Mouse (Mus musculus) MEL (cell line): ENCODE measurements around the gene Oit1. TPM values are rescaled to one million over a fixed set of nuclear protein-coding genes. Genes with fewer than 3 reads are reported as not detected.

Source experiments
- DNase-seq: peaks from one replicate; pipeline ENCODE4 v3.0.0; 2011; ENCODE audit warnings: low read depth, low spot score
- H3K27ac ChIP-seq: 2 replicates; pipeline ENCODE4 v1.5.1; 2012; ENCODE audit warnings: low read depth, mild to moderate bottlenecking, control low read depth, low read length, moderate library complexity; ENCODE audit not compliant: control insufficient read depth
- H3K27me3 ChIP-seq, 2 experiments: fragments of 150-350 bp in 1 of 2; sonication (generic) in 1 of 2; 2 replicates each; pipeline ENCODE4 v1.6.1; 2012; ENCODE audit warnings: low read length in 2 of 2, mild to moderate bottlenecking in 2 of 2, improper control_type of control experiment in 1 of 2, moderate library complexity in 1 of 2; ENCODE audit not compliant: insufficient read depth in 2 of 2, control insufficient read depth in 1 of 2
- H3K36me3 ChIP-seq, 2 experiments: 2 replicates each; pipeline ENCODE4 v1.6.1; 2012 to 2014; ENCODE audit warnings: low read length in 2 of 2, improper control_type of control experiment in 1 of 2, inconsistent platforms in 1 of 2, mild to moderate bottlenecking in 1 of 2; ENCODE audit not compliant: insufficient read depth in 2 of 2, control insufficient read depth in 1 of 2
- H3K4me1 ChIP-seq, 2 experiments: fragments of 150-350 bp in 1 of 2; sonication (generic) in 1 of 2; 2 replicates each; pipeline ENCODE4 v1.6.1; 2012; ENCODE audit warnings: low read length in 2 of 2, improper control_type of control experiment in 1 of 2, mild to moderate bottlenecking in 1 of 2; ENCODE audit not compliant: insufficient read depth in 2 of 2, control insufficient read depth in 1 of 2
- H3K4me3 ChIP-seq, 2 experiments: fragments of 150-350 bp in 1 of 2; sonication (generic) in 1 of 2; 2 replicates each; pipeline ENCODE4 v1.5.1; 2012; ENCODE audit warnings: low read depth in 2 of 2, low read length in 2 of 2, mild to moderate bottlenecking in 2 of 2, moderate library complexity in 2 of 2, control low read depth in 1 of 2, improper control_type of control experiment in 1 of 2; ENCODE audit not compliant: control insufficient read depth in 1 of 2, insufficient read depth in 1 of 2
- H3K79me2 ChIP-seq: 2 replicates; pipeline ENCODE4 v1.6.1; 2012; ENCODE audit warnings: mild to moderate bottlenecking, low read length, moderate library complexity; ENCODE audit not compliant: control insufficient read depth, poor library complexity, insufficient read depth
- H3K9ac ChIP-seq: 2 replicates; pipeline ENCODE4 v1.6.1; 2012; ENCODE audit warnings: low read depth, mild to moderate bottlenecking, control low read depth, low read length, moderate library complexity; ENCODE audit not compliant: control insufficient read depth, poor library complexity, severe bottlenecking
- H3K9me3 ChIP-seq: fragments of 150-350 bp; sonication (generic); replicated peaks from 2 replicates; pipeline ENCODE4 v1.6.1; 2012; ENCODE audit warnings: mild to moderate bottlenecking, low read length, improper control_type of control experiment, moderate library complexity; ENCODE audit not compliant: insufficient read depth
- CHD1 ChIP-seq: IDR thresholded peaks from 2 replicates; pipeline ENCODE4 v1.6.1; 2012; ENCODE audit warnings: low read depth, mild to moderate bottlenecking, inconsistent platforms, low read length, improper control_type of control experiment
- EP300 ChIP-seq, 2 experiments: IDR thresholded peaks; 2 replicates each; pipeline ENCODE4 v1.6.1; 2011; ENCODE audit warnings: improper control_type of control experiment in 2 of 2, low read length in 2 of 2, low read depth in 1 of 2, mild to moderate bottlenecking in 1 of 2
- MEF2A ChIP-seq: IDR thresholded peaks from 2 replicates; pipeline ENCODE4 v1.6.1; 2014; ENCODE audit warnings: low read depth, mild to moderate bottlenecking, inconsistent platforms, low read length, improper control_type of control experiment; ENCODE audit not compliant: poor library complexity, insufficient replicate concordance, severe bottlenecking; ENCODE audit errors: extremely low read depth
- MXI1 ChIP-seq: IDR thresholded peaks from 2 replicates; pipeline ENCODE4 v1.6.1; 2011; ENCODE audit warnings: mild to moderate bottlenecking, low read depth, low read length, improper control_type of control experiment
- NRF1 ChIP-seq: IDR thresholded peaks from 2 replicates; pipeline ENCODE4 v1.6.1; 2014; ENCODE audit warnings: low read depth, mild to moderate bottlenecking, inconsistent platforms, low read length, improper control_type of control experiment, moderate library complexity; ENCODE audit not compliant: poor library complexity, insufficient read depth, severe bottlenecking
- POLR2A ChIP-seq, 2 experiments: IDR thresholded peaks; 2 replicates each; pipeline ENCODE4 v1.6.1; 2011 to 2012; ENCODE audit warnings: low read length in 2 of 2, mild to moderate bottlenecking in 2 of 2, control low read depth in 1 of 2, improper control_type of control experiment in 1 of 2, low read depth in 1 of 2, moderate library complexity in 1 of 2; ENCODE audit not compliant: control insufficient read depth in 1 of 2, insufficient read depth in 1 of 2, poor library complexity in 1 of 2
- POLR2AphosphoS2 ChIP-seq: IDR thresholded peaks from 2 replicates; pipeline ENCODE4 v1.6.1; 2011; ENCODE audit warnings: low read length, improper control_type of control experiment
- TAL1 ChIP-seq: IDR thresholded peaks from 2 replicates; pipeline ENCODE4 v1.6.1; 2012; ENCODE audit warnings: mild to moderate bottlenecking, inconsistent platforms, low read length, moderate library complexity, mixed read lengths
- UBTF ChIP-seq: IDR thresholded peaks from 2 replicates; pipeline ENCODE4 v1.6.1; 2012; ENCODE audit warnings: low read depth, mild to moderate bottlenecking, inconsistent platforms, low read length, improper control_type of control experiment, moderate library complexity, borderline replicate concordance; ENCODE audit not compliant: insufficient read depth
- USF2 ChIP-seq, 2 experiments: IDR thresholded peaks; 2 replicates each; pipeline ENCODE4 v1.6.1; 2011 to 2012; ENCODE audit warnings: improper control_type of control experiment in 2 of 2, low read length in 2 of 2, borderline replicate concordance in 1 of 2, inconsistent platforms in 1 of 2, low read depth in 1 of 2, mild to moderate bottlenecking in 1 of 2; ENCODE audit not compliant: insufficient read depth in 1 of 2
- ZMIZ1 ChIP-seq: IDR thresholded peaks from 2 replicates; pipeline ENCODE4 v1.6.1; 2012; ENCODE audit warnings: low read depth, mild to moderate bottlenecking, inconsistent platforms, low read length, improper control_type of control experiment, moderate library complexity
- ZNF384 ChIP-seq: IDR thresholded peaks from 2 replicates; pipeline ENCODE4 v1.6.1; 2012; ENCODE audit warnings: low read depth, mild to moderate bottlenecking, inconsistent platforms, low read length, improper control_type of control experiment
- polyA plus RNA-seq, 2 experiments: library from polyadenylated mRNA; stranded (reverse) in 1 of 2; unstranded in 1 of 2; fragments of >175 nt in 1 of 2; fragments of >200 nt in 1 of 2; gene quantifications; 2 replicates each; pipeline versions ENCODE4 v1.2.1 to v1.2.4; 2012; ENCODE audit warnings: low replicate concordance in 2 of 2, low read depth in 1 of 2; ENCODE audit not compliant: insufficient read length in 2 of 2, insufficient read depth in 1 of 2, missing spikeins in 1 of 2
- total RNA-seq: library from RNA; depleted of rRNA; stranded (reverse); fragments of 300-350 nt; gene quantifications from 2 replicates; pipeline ENCODE4 v1.2.3, GENCODE M21; 2012; rRNA removed

Oit1 gene
- total RNA-seq (not detected in 2 replicates), polyA plus RNA-seq (not detected)

DNA sequence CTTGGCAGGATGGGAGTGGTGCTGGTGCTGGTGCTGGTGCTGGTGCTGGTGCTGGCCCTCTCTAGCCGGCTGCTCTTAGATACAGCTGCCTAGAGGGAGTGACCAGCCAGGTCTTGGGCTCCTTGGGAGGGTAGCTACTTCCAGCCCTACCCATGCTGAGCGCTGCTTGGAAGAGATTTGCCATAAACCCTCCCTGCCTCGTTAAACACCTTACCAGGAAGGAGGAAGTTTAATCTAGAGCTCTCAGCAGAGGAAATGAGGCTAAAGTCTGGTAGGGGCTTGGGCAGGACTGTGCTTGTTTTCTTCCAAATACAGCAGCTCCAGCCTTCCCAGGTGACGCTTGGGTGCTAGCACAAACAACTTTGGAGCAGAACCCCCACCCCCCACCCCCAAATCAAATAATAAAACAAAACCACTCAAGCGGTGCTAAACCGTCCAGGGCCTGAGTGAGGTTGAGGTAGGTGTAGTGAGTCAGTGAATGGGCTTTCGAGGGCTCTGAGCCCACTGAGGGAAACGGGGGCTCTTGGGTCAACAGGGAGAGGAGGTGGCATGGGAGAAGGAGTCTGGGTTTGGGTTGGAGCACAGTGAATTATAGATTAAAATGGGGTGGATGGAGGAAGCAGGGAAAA, at the start of gene Oit1:
Oit1 (minus strand) TSS at position 70 of the 629 bp plus-strand sequence.
- H3K9ac ChIP-seq = no peak within 1 kb of the TSS
- no peak for TF ChIP-seq TAL1
- no peak for TF ChIP-seq USF2 (IDR thresholded peaks at IDR 0.05; ENCODE audit: borderline replicate concordance in 1 of 2, insufficient read depth in 1 of 2, low read depth in 1 of 2, low read length in 2 of 2)
- TF ChIP-seq NRF1 = no peak
- no peak for TF ChIP-seq POLR2AphosphoS2
- no peak for TF ChIP-seq CHD1
- no peak for TF ChIP-seq MXI1
- no peak for TF ChIP-seq ZNF384
- TF ChIP-seq ZMIZ1 = no peak
- TF ChIP-seq EP300 (IDR thresholded peaks at IDR 0.05; ENCODE audit: low read depth in 1 of 2, low read length in 2 of 2) = no peak
- TF ChIP-seq, all 39 proteins: peak for 0
- H3K9me3 ChIP-seq = no peaks in the 10 kb centered on the region
- no peaks in the 10 kb centered on the region for H3K4me1 ChIP-seq
- no peak within 1 kb of the TSS for H3K4me3 ChIP-seq
- no peak within 1 kb of the TSS for H3K27ac ChIP-seq
- H3K36me3 ChIP-seq = no peaks in the 10 kb centered on the region
- no peaks in the 10 kb centered on the region for H3K27me3 ChIP-seq
- no peak for DNase-seq
- no peaks in the 10 kb centered on the region for H3K79me2 ChIP-seq

DNA sequence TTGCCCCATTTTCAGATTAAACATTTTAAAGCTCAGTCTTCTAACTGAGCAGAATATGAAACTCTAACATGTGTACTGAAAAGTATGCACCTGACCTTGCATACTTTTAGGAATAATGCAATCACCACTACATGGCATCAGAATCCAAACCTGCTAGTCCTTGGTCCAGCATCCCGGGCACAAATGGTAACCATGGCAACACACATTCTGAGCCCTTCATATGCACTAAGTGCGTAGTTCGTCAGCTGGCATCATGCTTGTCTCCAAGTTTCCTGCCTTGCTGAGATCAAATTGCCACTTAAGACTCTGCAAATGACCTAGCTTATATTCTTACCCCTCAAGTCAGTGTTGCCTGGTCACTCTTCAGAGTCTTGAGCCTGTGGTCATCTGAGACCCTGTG, 44.3 kb upstream of the Oit1 start:
- Histone ChIP-seq H3K36me3 (no peaks in the 10 kb centered on the region), H3K9ac (no peak overlapping the region), H3K4me3 (no peak overlapping the region), H3K27me3 (no peaks in the 10 kb centered on the region), H3K79me2 (no peaks in the 10 kb centered on the region), H3K9me3 (no peaks in the 10 kb centered on the region), H3K4me1 (no peaks in the 10 kb centered on the region)
- TF ChIP-seq UBTF (no peak), POLR2A (IDR thresholded peaks at IDR 0.05; ENCODE audit: control insufficient read depth in 1 of 2, insufficient read depth in 1 of 2, low read depth in 1 of 2, low read length in 2 of 2, poor library complexity in 1 of 2) (no peak), MEF2A (no peak)
- TF ChIP-seq, all 39 proteins: peak for 0
- no peak overlapping the region for H3K27ac ChIP-seq
- no peak for DNase-seq
